In the genomic region with DNA sequence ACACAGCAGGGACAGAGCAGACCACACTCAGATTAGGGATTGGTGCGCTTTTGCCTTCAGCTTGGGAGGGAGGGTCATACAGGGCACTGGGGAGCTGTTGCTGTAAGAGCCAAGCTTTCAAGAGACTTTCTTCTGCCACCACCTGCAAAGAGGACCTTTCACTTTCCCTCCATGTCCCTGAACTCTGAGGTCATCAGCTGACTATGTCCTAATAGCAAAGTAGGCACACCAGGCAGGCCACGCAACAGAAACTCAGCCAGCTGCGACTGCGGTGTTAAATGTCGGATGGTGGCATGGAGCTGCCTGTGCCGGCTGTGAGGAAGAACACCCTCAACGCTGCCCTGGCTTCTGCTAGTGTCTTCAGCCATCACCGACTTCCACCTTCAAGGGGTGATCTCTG, we compare ENCODE assay signal across 13 mouse cellular contexts.
"Had no signal": no experiment of that assay in that cellular context is flagged by ENCODE, and none has a peak within 500 bp of the region (broad histone marks: within the 10 kb centered on the region; RNA-seq: fewer than 3 reads in every experiment).

No protein-coding gene starts in this region.

- DNase-seq: left cerebral cortex, postnatal 4 days; lung, adult 2 months; lung, postnatal 36 days; right cerebral cortex, postnatal 4 days; thymus, postnatal 36 days had no signal

- H3K36me3 ChIP-seq: midbrain, embryonic 15.5 days; neural tube, embryonic 12.5 days had no signal

- ATAC-seq: intestine, postnatal 0 days; lung, postnatal 0 days; midbrain, embryonic 15.5 days had no signal

- H3K9ac ChIP-seq: liver, embryonic 14.5 days; midbrain, embryonic 15.5 days; neural tube, embryonic 12.5 days had no signal

- H3K27me3 ChIP-seq: megakaryocyte, embryonic 14.5 days; midbrain, embryonic 15.5 days; neural tube, embryonic 12.5 days had no signal

- H3K4me3 ChIP-seq: layer of hippocampus, adult 2 months; megakaryocyte, embryonic 14.5 days; midbrain, embryonic 15.5 days; neural tube, embryonic 12.5 days had no signal

- H3K9me3 ChIP-seq: megakaryocyte, embryonic 14.5 days; midbrain, embryonic 15.5 days; neural tube, embryonic 12.5 days had no signal

- H3K4me1 ChIP-seq: midbrain, embryonic 15.5 days; neural tube, embryonic 12.5 days had no signal

- H3K27ac ChIP-seq: layer of hippocampus, adult 2 months; liver, embryonic 14.5 days; midbrain, embryonic 15.5 days; neural tube, embryonic 12.5 days had no signal

- H3K4me2 ChIP-seq: midbrain, embryonic 11.5 days; midbrain, embryonic 15.5 days; neural tube, embryonic 12.5 days had no signal
